Mouse (Mus musculus): Measurements from ENCODE around the gene Kazn.

- no peak for TF ChIP-seq POLR2A (IDR thresholded peaks at IDR 0.05; ENCODE audit: borderline replicate concordance, extremely low read depth, low read depth, low read length)
- no peak for TF ChIP-seq CTCF (IDR thresholded peaks at IDR 0.05; ENCODE audit: insufficient read depth, low read length)
Observed at GRCm38 (mm10) chr4:142165835-142166701, 73.1 kb downstream of the Kazn start.
